Mouse (Mus musculus) liver, embryonic 15.5 days (tissue): Measurements from ENCODE around the gene Pcsk5. TPM values are rescaled to one million over a fixed set of nuclear protein-coding genes. Genes with fewer than 3 reads are reported as not detected.

Experiments
- ATAC-seq: fragments of 200-750 bp; cut with Nextera tagmentation; 2 replicates; pipeline ENCODE4 v1.8.0; 2017; ENCODE audit warnings: moderate number of reproducible peaks, mild to moderate bottlenecking, moderate library complexity; ENCODE audit not compliant: insufficient read depth
- H3K27ac ChIP-seq: fragments of 300-500 bp; sonication (generic); replicated peaks from 2 replicates; pipeline ENCODE4 v1.5.1; 2015; ENCODE audit warnings: mild to moderate bottlenecking, inconsistent platforms
- H3K27me3 ChIP-seq: fragments of 300-500 bp; sonication (generic); 2 replicates; pipeline ENCODE4 v1.6.1; 2015; ENCODE audit warnings: mild to moderate bottlenecking, inconsistent platforms
- H3K36me3 ChIP-seq: fragments of 300-500 bp; sonication (generic); replicated peaks from 2 replicates; pipeline ENCODE4 v1.6.1; 2015; ENCODE audit warnings: moderate library complexity, mild to moderate bottlenecking, inconsistent platforms
- H3K4me1 ChIP-seq: fragments of 300-500 bp; sonication (generic); replicated peaks from 2 replicates; pipeline ENCODE4 v1.6.1; 2015; ENCODE audit warnings: inconsistent platforms
- H3K4me2 ChIP-seq: fragments of 300-500 bp; sonication (generic); 2 replicates; pipeline ENCODE4 v1.6.1; 2015; ENCODE audit warnings: moderate library complexity, mild to moderate bottlenecking, inconsistent platforms
- H3K4me3 ChIP-seq: fragments of 300-500 bp; sonication (generic); replicated peaks from 2 replicates; pipeline ENCODE4 v1.5.1; 2015; ENCODE audit warnings: mild to moderate bottlenecking, inconsistent platforms
- H3K9ac ChIP-seq: fragments of 300-500 bp; sonication (generic); 2 replicates; pipeline ENCODE4 v1.6.1; 2015; ENCODE audit warnings: moderate library complexity, mild to moderate bottlenecking, inconsistent platforms
- H3K9me3 ChIP-seq: fragments of 300-500 bp; sonication (generic); replicated peaks from 2 replicates; pipeline ENCODE4 v1.6.1; 2016; ENCODE audit warnings: inconsistent platforms
- WGBS: fragments of 180-500 bp; shearing (Covaris S2); methylation state at CpG from one replicate; pipeline ENCODE4 v1.1.7; 2015; ENCODE audit warnings: mixed read lengths; ENCODE audit not compliant: insufficient replicate concordance; 5-methylcytosine and 5-hydroxymethylcytosine counted together
- polyA plus RNA-seq: library from polyadenylated mRNA; unstranded; fragments of >200 nt; fragmentation: Nextera tagmentation; extraction: Ambion mirVana; gene quantifications from 2 replicates; pipeline ENCODE4 v1.2.1, GENCODE M21; 2015

Gene Pcsk5
- polyA plus RNA-seq, 1 experiment from 2014 or later = 1.4 TPM

DNA sequence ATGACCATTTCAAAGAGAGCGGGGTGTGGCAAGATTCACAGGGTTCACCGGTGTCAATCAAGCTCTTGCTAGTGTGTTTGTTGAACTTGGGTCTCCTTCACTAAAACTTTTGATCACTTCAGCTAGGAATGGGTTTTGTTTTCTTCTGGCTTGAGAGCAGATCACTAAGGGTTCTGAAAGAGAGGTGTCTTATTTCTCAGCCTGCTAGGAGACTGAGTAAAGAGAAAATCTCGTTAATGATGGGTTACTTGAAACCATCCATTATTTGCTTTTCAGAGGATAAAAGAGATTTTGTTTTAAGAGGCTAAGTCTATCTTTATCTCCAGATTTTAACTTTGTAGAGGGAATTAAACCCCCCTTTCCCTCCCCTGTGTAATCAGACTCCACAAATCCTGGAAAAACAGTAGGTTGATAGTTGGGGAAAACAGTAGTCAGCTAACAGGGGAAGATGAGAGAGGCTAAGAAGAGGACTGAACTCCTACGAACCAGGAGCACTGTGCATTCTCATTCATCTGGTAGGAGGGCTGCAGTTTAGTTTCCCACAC, 424.4 kb downstream of the Pcsk5 start:
- Histone ChIP-seq H3K9me3 (no peaks in the 10 kb centered on the region), H3K4me3 (no peak overlapping the region), H3K4me1 (peaks cover 16% of the 10 kb centered on the region), H3K27me3 (no peaks in the 10 kb centered on the region), H3K36me3 (no peaks in the 10 kb centered on the region), H3K4me2 (no peak overlapping the region), H3K27ac (no peak overlapping the region), H3K9ac (no peak overlapping the region)
- 47% methylated on average over 4 of the region's 4 CpGs for WGBS
- ATAC-seq = no peak

DNA sequence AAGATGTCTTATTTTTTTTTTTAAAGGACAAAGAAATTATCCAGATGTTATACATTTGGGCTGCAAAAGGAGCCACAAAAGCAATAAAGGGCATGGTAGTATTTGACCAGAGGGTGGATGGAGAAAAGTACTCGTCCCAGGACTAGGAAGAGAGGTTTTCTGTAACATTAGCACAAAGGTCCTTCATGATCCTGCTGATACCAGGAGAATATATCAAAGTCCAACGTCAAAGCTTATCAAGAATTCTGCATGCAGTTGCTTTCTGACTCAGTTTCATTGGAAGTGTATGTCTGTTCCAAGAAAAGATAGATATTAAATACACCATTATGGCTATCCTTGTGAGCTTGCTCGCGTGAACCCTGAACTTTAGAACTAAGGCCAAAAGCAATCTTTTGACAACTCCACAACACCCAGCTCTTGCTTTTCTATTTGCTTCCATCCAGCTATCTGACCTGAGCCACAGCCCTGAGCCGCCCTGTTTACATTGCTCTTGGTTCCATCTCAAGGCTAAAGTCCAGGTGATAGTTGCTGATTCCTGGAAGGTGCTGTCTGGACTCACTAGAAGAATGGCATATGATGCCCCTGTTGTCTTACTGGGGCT, 426.9 kb downstream of the Pcsk5 start:
- WGBS = 34% methylated on average over 5 of the region's 5 CpGs
- ATAC-seq = peak; percentile 54
- 0 out of 2 replicates have a peak overlapping the region, but pooled peaks have one; percentile 3 for H3K4me2 ChIP-seq

GRCm38 (mm10) chr19:17409351-17409750, 428.1 kb downstream of the Pcsk5 start:
- peaks cover 16% of the 10 kb centered on the region for H3K4me1 ChIP-seq
- H3K27me3 ChIP-seq = no peaks in the 10 kb centered on the region
- no peak overlapping the region for H3K9ac ChIP-seq
- WGBS = 37% methylated on average over 3 of the region's 3 CpGs
- H3K4me2 ChIP-seq = no peak overlapping the region
- no peak overlapping the region for H3K4me3 ChIP-seq
- H3K9me3 ChIP-seq = no peaks in the 10 kb centered on the region
- no peak for ATAC-seq
- 0 out of 2 replicates have a peak overlapping the region, but pooled peaks have one; percentile 10 for H3K27ac ChIP-seq
- H3K36me3 ChIP-seq = no peaks in the 10 kb centered on the region

More for the DNA sequence above, 426.9 kb downstream of the Pcsk5 start:
- H3K9ac ChIP-seq = no peak overlapping the region
- H3K9me3 ChIP-seq = no peaks in the 10 kb centered on the region
- peaks cover 16% of the 10 kb centered on the region for H3K4me1 ChIP-seq
- no peaks in the 10 kb centered on the region for H3K27me3 ChIP-seq
- peak overlapping the region; percentile 66 for H3K27ac ChIP-seq
- no peak overlapping the region for H3K4me3 ChIP-seq
- H3K36me3 ChIP-seq = no peaks in the 10 kb centered on the region

GRCm38 (mm10) chr19:17408591-17408990, 428.8 kb downstream of the Pcsk5 start:
- H3K4me1 ChIP-seq = peaks cover 16% of the 10 kb centered on the region
- H3K36me3 ChIP-seq = no peaks in the 10 kb centered on the region
- no peak overlapping the region for H3K9ac ChIP-seq
- no peaks in the 10 kb centered on the region for H3K27me3 ChIP-seq
- H3K9me3 ChIP-seq = no peaks in the 10 kb centered on the region
- H3K4me3 ChIP-seq = no peak overlapping the region
- ATAC-seq = peak; percentile 37; the same call in 1 of the 2 replicates
- no peak overlapping the region for H3K27ac ChIP-seq
- no peak overlapping the region for H3K4me2 ChIP-seq

- 0 out of 2 replicates have a peak overlapping the region, but pooled peaks have one; percentile 41 for H3K27ac ChIP-seq
- no peak overlapping the region for H3K4me2 ChIP-seq
- peak; percentile 69; the same call in 1 of the 2 replicates for ATAC-seq
- H3K27me3 ChIP-seq = no peaks in the 10 kb centered on the region
- no peaks in the 10 kb centered on the region for H3K9me3 ChIP-seq
- no peaks in the 10 kb centered on the region for H3K36me3 ChIP-seq
- H3K4me3 ChIP-seq = no peak overlapping the region
- peaks cover 16% of the 10 kb centered on the region for H3K4me1 ChIP-seq
- 73% methylated on average over 5 of the region's 5 CpGs for WGBS
- no peak overlapping the region for H3K9ac ChIP-seq
Observed at GRCm38 (mm10) chr19:17406823-17407222, 430.6 kb downstream of the Pcsk5 start.

GRCm38 (mm10) chr19:17403175-17403574, 434.3 kb downstream of the Pcsk5 start:
- WGBS = 67% methylated on average over 4 of the region's 4 CpGs
- no peaks in the 10 kb centered on the region for H3K9me3 ChIP-seq
- ATAC-seq = no peak
- no peak overlapping the region for H3K4me2 ChIP-seq
- H3K4me1 ChIP-seq = 0 out of 2 replicates have a peak, but pooled peaks cover 1% of the 10 kb centered on the region
- no peak overlapping the region for H3K9ac ChIP-seq
- H3K27ac ChIP-seq = no peak overlapping the region
- H3K27me3 ChIP-seq = no peaks in the 10 kb centered on the region
- H3K36me3 ChIP-seq = peaks cover 25% of the 10 kb centered on the region
- no peak overlapping the region for H3K4me3 ChIP-seq

DNA sequence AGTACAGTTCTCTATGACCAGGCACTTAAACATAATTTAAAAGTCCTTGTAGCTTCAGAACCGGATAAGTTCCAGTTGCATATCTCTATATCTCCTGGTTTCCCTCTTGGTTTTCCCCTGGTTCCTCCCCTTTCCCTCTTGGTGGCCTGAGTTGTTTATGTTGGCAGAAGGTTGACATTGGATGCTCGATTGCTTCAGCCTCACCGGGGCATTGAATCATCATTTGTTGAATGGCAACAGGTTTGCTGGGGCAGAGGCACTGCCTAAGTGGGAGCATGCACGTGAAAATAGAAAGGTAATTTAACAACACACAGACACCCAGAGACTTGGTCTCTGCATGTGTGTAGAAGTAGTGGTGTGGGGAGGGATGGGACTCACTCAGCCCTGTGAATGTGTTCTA, 436.9 kb downstream of the Pcsk5 start:
- Histone ChIP-seq H3K27me3 (no peaks in the 10 kb centered on the region), H3K36me3 (peaks cover 47% of the 10 kb centered on the region), H3K9me3 (no peaks in the 10 kb centered on the region), H3K4me2 (no peak overlapping the region), H3K27ac (no peak overlapping the region), H3K4me3 (no peak overlapping the region), H3K4me1 (peaks cover 17% of the 10 kb centered on the region), H3K9ac (no peak overlapping the region)
- 70% methylated on average over 4 of the region's 4 CpGs for WGBS
- no peak for ATAC-seq

- no peak for ATAC-seq
- 77% methylated on average over 4 of the region's 4 CpGs for WGBS
- Histone ChIP-seq H3K9ac (no peak overlapping the region), H3K27me3 (no peaks in the 10 kb centered on the region), H3K9me3 (no peaks in the 10 kb centered on the region), H3K4me1 (peaks cover 21% of the 10 kb centered on the region), H3K4me3 (no peak overlapping the region), H3K27ac (no peak overlapping the region), H3K36me3 (peaks cover 47% of the 10 kb centered on the region), H3K4me2 (no peak overlapping the region)
Observed at GRCm38 (mm10) chr19:17399965-17400364, 437.5 kb downstream of the Pcsk5 start.

GRCm38 (mm10) chr19:17397922-17398321, 439.5 kb downstream of the Pcsk5 start:
- Histone ChIP-seq H3K4me2 (no peak overlapping the region), H3K4me3 (no peak overlapping the region), H3K9me3 (no peaks in the 10 kb centered on the region), H3K9ac (no peak overlapping the region), H3K4me1 (peaks cover 33% of the 10 kb centered on the region), H3K27me3 (0 out of 2 replicates have a peak, but pooled peaks cover 3% of the 10 kb centered on the region), H3K27ac (no peak overlapping the region), H3K36me3 (peaks cover 47% of the 10 kb centered on the region)
- ATAC-seq = no peak
- WGBS = 69% methylated on average over 5 of the region's 5 CpGs

- Histone ChIP-seq H3K4me1 (peaks cover 37% of the 10 kb centered on the region), H3K36me3 (peaks cover 47% of the 10 kb centered on the region), H3K27ac (no peak overlapping the region), H3K9me3 (no peaks in the 10 kb centered on the region), H3K4me2 (no peak overlapping the region), H3K4me3 (no peak overlapping the region), H3K9ac (no peak overlapping the region), H3K27me3 (peaks cover 7% of the 10 kb centered on the region; the same call in 1 of the 2 replicates)
- ATAC-seq = no peak
- 37% methylated on average over 4 of the region's 4 CpGs for WGBS
Observed at GRCm38 (mm10) chr19:17396802-17397201, 440.6 kb downstream of the Pcsk5 start.

- under 1% methylated on average over 82 of the region's 83 CpGs for WGBS
- H3K36me3 ChIP-seq = peaks cover 30% of the 10 kb centered on the region
Observed at GRCm38 (mm10) chr19:17393841-17394591, 443.4 kb downstream of the Pcsk5 start, which contains the start of gene Rfk. Gene Rfk (plus strand): TSS chr19:17394043.

More at GRCm38 (mm10) chr19:17393841-17394591, 443.4 kb downstream of the Pcsk5 start, which contains the start of gene Rfk:
- Histone ChIP-seq H3K4me2 (peak within 1 kb of the TSS; percentile 82), H3K4me1 (peaks cover 40% of the 10 kb centered on the region), H3K9me3 (no peaks in the 10 kb centered on the region), H3K27ac (peak within 1 kb of the TSS; percentile 90), H3K9ac (peak within 1 kb of the TSS; percentile 97), H3K27me3 (peaks cover 7% of the 10 kb centered on the region; the same call in 1 of the 2 replicates), H3K4me3 (peak within 1 kb of the TSS; percentile 98)
- ATAC-seq = peak; percentile 96
